23 mouse cellular contexts compared by ENCODE assay signal in the genomic region with DNA sequence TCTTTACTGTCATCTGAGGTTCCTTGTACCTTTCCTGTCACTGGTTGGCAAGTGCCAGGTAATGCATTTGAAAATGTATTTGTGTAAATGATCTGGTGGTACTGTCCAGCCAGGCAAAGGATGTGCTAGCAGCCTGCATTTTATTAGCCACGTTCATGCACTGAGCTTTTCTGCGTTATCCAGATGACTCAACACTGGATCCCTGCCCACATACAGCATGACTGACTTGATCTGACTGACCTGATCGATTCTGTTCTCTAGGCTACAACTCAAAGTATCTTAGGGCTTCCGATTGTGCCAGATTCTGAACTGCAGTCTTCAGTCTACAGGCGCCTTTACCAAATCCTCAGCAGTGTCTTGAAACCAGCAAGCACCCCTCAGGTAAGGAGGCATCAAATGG. TPM values are rescaled to one million over a fixed set of nuclear protein-coding genes. Genes with fewer than 3 reads are reported as not detected.
DNase-seq lines count a peak whose midpoint lies in the region; ATAC-seq lines count a peak whose summit lies in the region.
"Had no signal": no experiment of that assay in that cellular context is flagged by ENCODE, and none has a peak within 500 bp of the region (broad histone marks: within the 10 kb centered on the region; RNA-seq: fewer than 3 reads in every experiment).

No protein-coding gene starts in this region.

- no peaks in the 10 kb centered on the region for H3K36me3 ChIP-seq in forebrain, embryonic 11.5 days (ENCODE audit: control insufficient read depth, insufficient read depth, low read length)
- no peaks in the 10 kb centered on the region for H3K36me3 ChIP-seq in forebrain, embryonic 16.5 days (ENCODE audit: control insufficient read depth, insufficient read depth)
- H3K36me3 ChIP-seq in liver, embryonic 11.5 days (ENCODE audit: control insufficient read depth, insufficient read depth, low read length): no peaks in the 10 kb centered on the region
- H3K36me3 ChIP-seq: G1E had no signal

- H3K9ac ChIP-seq in forebrain, embryonic 11.5 days (ENCODE audit: low read length): no peak overlapping the region
- H3K9ac ChIP-seq in forebrain, embryonic 16.5 days (replicated peaks; ENCODE audit: low read depth, low read length): no peak overlapping the region
- H3K9ac ChIP-seq in liver, embryonic 11.5 days (ENCODE audit: low read depth, low read length): no peak overlapping the region

- no peak overlapping the region for H3K4me3 ChIP-seq in forebrain, embryonic 11.5 days (ENCODE audit: low read depth, low read length)
- H3K4me3 ChIP-seq in forebrain, embryonic 16.5 days (replicated peaks; ENCODE audit: low read length): no peak overlapping the region
- H3K4me3 ChIP-seq in liver, embryonic 11.5 days (ENCODE audit: low read depth, low read length): no peak overlapping the region

- no peaks in the 10 kb centered on the region for H3K27me3 ChIP-seq in forebrain, embryonic 11.5 days (ENCODE audit: control insufficient read depth, insufficient read depth, low read length)
- H3K27me3 ChIP-seq in forebrain, embryonic 16.5 days (replicated peaks; ENCODE audit: control insufficient read depth, insufficient read depth, low read length): no peaks in the 10 kb centered on the region
- H3K27me3 ChIP-seq in liver, embryonic 11.5 days (replicated peaks; ENCODE audit: control insufficient read depth, insufficient read depth, low read length): no peaks in the 10 kb centered on the region
- H3K27me3 ChIP-seq: CH12.LX, Patski had no signal

- no peaks in the 10 kb centered on the region for H3K4me1 ChIP-seq in forebrain, embryonic 11.5 days (replicated peaks; ENCODE audit: control insufficient read depth, insufficient read depth, low read length)
- H3K4me1 ChIP-seq in forebrain, embryonic 16.5 days (replicated peaks; ENCODE audit: control insufficient read depth, insufficient read depth, low read length): no peaks in the 10 kb centered on the region; the same call in 1 of the 2 replicates
- H3K4me1 ChIP-seq in liver, embryonic 11.5 days (replicated peaks; ENCODE audit: control insufficient read depth, insufficient read depth, low read length): peaks cover 13% of the 10 kb centered on the region

- DNase-seq in forebrain, embryonic 11.5 days (ENCODE audit: low spot score): peak; percentile 7
- peak; percentile 63 for DNase-seq in heart, adult 11 months
- no peak for DNase-seq in heart, postnatal 4 days
- DNase-seq in 3T3-L1 (ENCODE audit: low read depth, low spot score) (peak; percentile 63), NIH3T3 (ENCODE audit: low read depth) (peak; percentile 75)
- no peak for DNase-seq in liver, embryonic 11.5 days (ENCODE audit: low spot score)
- no peak for DNase-seq in right cerebral cortex, adult 2 months (ENCODE audit: low spot score in 2 of 2)
- DNase-seq: adrenal gland, adult 2 months; adrenal gland, adult 8-10 months; adrenal gland, postnatal 10 days; adrenal gland, postnatal 14 days; adrenal gland, postnatal 25 days; B cell, adult 2 months; cerebellum, adult 11 months; cerebellum, adult 11-12 months; cerebellum, adult 18-20 months; cerebellum, adult 2 months had no signal

- no peak overlapping the region for H3K4me2 ChIP-seq in forebrain, embryonic 11.5 days (ENCODE audit: low read depth, low read length, severe bottlenecking)
- no peak overlapping the region for H3K4me2 ChIP-seq in forebrain, embryonic 16.5 days (ENCODE audit: low read length)
- no peak overlapping the region for H3K4me2 ChIP-seq in liver, embryonic 11.5 days

- WGBS in forebrain, embryonic 11.5 days: 86% methylated on average over 5 of the region's 5 CpGs
- WGBS in forebrain, embryonic 16.5 days: 88% methylated on average over 5 of the region's 5 CpGs
- WGBS in liver, embryonic 11.5 days: 84% methylated on average over 5 of the region's 5 CpGs

- H3K27ac ChIP-seq in forebrain, embryonic 11.5 days (ENCODE audit: low read depth, low read length): no peak overlapping the region
- no peak overlapping the region for H3K27ac ChIP-seq in forebrain, embryonic 16.5 days (ENCODE audit: low read length)
- H3K27ac ChIP-seq in liver, embryonic 11.5 days (ENCODE audit: low read depth, low read length): no peak overlapping the region

- no peaks in the 10 kb centered on the region for H3K9me3 ChIP-seq in forebrain, embryonic 11.5 days (ENCODE audit: control insufficient read depth, low read length)
- no peaks in the 10 kb centered on the region for H3K9me3 ChIP-seq in forebrain, embryonic 16.5 days (ENCODE audit: control insufficient read depth, low read length)
- H3K9me3 ChIP-seq in liver, embryonic 11.5 days (ENCODE audit: control insufficient read depth, low read length): no peaks in the 10 kb centered on the region
- H3K9me3 ChIP-seq: G1E had no signal

- ATAC-seq in forebrain, embryonic 11.5 days (replicated peaks; ENCODE audit: low FRiP score): no peak
- ATAC-seq in forebrain, embryonic 16.5 days: no peak
- ATAC-seq in liver, embryonic 11.5 days (replicated peaks; ENCODE audit: low FRiP score): no peak
- ATAC-seq: activated CD4-positive, CD25-positive, alpha-beta regulatory T cell, adult 4 months; CD4-positive, CD25-positive, alpha-beta regulatory T cell, adult 4 months; Patski had no signal

RNA-seq across cellular contexts. Expression of a gene that starts 40.5 kb away (rescaled TPM):
- polyA plus RNA-seq in forebrain, embryonic 11.5 days (2014; fragmentation: Nextera tagmentation; extraction: Ambion mirVana): 21.7 and 23.8 TPM in 2 replicates
- 19.9 and 21.5 TPM in 2 replicates for polyA plus RNA-seq in forebrain, embryonic 16.5 days (2015; fragmentation: Nextera tagmentation; extraction: Ambion mirVana)
- 10 to 100 TPM; 22.0 to 23.4 TPM for total RNA-seq in heart, postnatal 4 days (2021)
- 6.8 and 7.8 TPM in 2 replicates for polyA plus RNA-seq in liver, embryonic 11.5 days (2014; fragmentation: Nextera tagmentation; extraction: Ambion mirVana)

Comparison
In these comparisons a context has a peak if more than half of its experiments do, and no peak if none do; other contexts are left out.
1. DNase-seq: peak in forebrain, embryonic 11.5 days (single experiment), heart, adult 11 months (single experiment), 3T3-L1 (single experiment) and NIH3T3 (single experiment); none in heart, postnatal 4 days (single experiment), liver, embryonic 11.5 days (single experiment) and right cerebral cortex, adult 2 months (0 of 2).